Mouse (Mus musculus) MN1 (cell line): ENCODE results near the gene Gpr158.

ENCODE experiments used
- DNase-seq: peaks from one replicate; pipeline ENCODE4 v3.0.0-alpha.2; 2016; ENCODE audit warnings: low spot score

The Gpr158 gene

DNA sequence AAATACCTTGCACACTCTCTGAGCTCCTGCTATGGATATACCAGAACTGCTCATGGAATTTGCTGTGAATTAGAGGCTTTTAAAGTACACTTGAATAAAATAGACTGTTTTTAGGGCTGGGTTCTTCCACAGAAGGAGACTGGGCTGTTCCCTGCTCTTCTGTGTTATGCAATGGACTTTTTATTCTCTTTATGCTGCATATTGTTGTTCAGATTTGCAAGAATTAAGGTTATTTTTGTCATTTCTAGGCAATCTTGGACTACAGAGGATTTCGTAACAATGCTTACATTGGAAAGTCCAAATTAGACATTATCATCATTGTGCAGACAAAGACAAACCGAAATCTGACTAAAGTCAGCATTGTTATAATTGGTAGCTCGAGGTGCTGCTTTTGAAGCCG, 298.4 kb downstream of the Gpr158 start:
- DNase-seq: no peak

DNA sequence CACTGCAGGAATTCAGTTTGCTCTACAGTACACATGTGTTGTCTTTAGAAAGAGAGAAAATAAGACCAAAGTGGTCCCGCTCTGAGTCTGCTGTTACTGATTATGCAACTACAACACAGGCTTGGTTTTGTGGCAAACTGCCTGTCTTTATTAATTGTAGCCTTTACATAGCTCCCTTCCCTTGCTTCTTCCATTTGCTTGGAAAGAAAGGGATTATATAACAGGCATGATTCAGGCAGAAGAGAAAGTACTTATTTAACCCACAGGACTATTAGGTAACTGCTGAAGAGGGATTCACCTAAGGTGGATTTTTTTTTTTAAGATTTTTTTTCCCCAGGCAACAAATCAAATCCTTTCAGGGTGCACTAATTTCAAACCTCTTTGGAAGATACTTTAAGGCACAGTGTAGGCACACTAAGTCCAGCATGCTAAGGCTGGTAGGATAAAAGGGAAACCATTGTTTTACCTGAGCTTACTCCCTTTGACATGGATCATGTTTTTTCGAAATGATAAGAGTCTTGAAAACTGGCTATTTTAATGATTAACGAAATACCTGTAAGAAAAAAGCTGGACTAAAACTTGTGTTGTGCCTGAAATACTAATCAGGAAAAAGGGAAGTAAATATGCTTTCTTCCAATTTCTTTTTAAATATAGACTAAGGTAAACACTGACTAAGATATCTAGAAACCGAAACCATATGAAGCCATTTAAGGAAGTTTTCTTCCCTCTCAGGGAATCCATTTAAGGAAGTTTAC, 308.9 kb downstream of the Gpr158 start:
- no peak for DNase-seq

DNA sequence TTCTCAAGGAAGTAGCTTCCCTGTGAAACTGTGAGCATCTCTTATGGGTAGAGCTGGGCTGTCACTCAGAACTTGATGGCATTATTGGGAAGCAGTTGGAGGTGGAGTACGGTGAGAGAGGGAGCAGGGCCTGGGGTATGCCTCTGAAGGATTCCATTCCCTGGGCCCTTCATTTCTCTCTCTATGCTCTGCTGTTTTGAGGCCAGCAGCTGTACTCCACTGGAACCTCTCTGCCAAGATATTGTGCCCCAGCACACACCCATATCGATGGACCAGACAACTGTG, 309.4 kb downstream of the Gpr158 start:
- DNase-seq: no peak

DNA sequence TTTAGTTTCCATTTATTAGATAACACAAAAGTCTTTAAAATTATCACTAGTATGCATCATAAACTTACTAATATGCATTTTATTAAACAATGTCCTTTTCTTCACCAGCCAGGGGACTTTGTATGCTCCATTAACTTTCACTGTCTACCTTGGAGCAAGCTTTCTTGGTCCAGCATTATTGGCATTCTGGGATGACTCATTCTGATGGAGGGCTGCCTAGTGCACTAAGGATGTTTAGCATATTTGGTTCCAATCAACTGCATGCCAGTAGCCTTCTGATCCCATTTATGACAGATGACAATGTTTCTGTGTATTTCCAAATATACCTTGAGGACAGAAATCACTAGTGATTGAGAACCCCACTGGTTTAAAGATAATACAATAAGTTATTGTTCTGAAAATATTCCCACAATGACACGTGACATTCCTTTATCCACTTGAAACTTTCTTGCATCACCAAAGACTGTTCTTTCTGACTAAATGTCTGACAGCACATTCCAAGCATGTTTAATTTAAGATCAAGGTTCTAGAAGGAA, 313.5 kb downstream of the Gpr158 start:
- DNase-seq: no peak

DNA sequence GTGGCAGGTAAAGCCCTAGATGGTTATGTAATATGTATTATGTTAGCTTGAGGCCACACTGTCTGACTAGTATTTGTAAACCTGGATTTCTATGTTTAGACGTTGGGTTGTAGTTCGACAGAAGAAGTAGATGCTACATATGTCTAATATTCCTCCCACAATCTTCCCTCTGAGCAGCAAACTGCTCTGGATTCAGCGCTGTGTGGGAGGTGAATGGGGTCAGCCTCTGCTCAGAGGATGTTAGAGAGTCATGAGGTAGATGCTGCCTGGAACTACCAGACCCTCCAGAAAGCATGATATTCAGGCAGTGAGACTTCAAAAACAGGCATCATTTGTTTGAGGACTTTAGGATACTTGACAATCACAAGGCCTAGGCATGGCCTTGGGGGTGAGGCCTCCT, 317.4 kb downstream of the Gpr158 start:
- DNase-seq: no peak

DNA sequence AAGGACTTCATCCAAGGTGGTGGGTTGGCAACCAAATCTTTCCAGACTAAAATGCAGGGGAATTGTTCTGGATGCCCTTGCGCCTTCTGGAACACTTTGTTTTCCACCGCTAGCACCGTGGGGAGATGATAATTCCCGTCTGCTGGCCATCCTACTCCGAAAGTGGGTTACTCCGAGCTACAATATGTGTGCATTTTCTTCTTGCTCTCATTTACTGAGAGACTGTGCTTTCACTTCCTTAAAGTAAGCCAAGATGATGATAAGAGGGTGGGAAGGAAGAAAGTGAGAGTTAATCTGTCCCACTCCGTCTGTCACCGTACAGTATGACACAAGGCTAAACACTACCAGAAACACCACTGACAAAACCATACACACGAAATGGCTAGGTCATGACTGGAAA, 325.8 kb downstream of the Gpr158 start:
- DNase-seq: no peak

DNA sequence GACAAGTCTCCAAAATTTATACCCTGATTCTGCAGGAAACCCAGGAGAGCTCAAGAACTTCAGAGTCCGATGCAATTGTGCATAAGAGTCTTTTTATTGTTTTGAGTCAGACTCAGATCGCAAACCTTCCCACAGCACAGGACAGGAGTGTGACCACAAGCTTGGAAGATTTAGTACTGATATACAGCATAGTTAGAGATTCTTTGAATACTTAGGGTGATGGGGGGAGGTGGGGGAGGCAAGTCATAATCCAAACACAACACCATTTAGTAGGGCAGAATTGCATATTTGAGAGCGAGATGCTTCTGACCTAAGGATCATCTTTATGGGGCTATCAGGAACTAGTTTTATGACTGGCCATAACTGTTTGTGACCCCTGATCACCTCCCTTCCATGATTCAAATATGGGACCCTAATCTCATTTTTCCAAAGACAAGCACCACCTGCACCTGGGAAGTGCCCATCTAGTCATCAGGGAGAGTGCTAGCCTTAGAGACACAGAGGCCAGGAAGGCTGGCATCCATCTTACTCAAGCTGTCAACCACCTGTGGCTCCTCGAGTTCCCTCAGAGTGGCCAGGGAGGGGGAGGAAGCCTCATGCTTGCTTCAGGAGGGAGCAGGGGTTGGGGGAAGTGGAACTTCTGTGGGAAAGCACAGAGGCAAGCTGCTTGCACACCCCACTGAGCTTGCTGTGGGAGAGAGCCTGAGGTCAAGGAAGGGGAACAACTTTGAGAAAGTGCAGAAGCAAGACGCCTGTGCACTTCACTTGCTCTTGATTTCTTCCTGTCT, 326.7 kb downstream of the Gpr158 start:
- DNase-seq: no peak

DNA sequence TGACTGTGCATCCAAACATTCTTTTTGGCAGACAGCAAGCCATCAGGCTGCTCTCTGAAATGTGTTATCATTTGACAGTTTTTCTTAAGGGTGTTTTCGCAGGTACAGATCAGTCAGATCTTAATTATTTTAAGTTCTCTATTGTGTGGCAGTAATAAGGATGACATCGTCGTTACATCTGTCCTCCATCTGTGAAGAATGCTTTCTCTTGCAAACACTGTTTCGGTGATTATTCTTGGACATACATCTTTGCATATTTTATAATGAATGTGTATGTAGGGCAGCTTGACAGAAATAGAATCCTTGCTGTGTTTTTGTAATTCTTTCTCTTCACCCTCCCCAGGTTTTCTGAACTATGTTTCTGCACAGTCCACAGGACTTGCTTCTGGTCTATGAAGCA, 360.7 kb downstream of the Gpr158 start:
- no peak for DNase-seq

DNA sequence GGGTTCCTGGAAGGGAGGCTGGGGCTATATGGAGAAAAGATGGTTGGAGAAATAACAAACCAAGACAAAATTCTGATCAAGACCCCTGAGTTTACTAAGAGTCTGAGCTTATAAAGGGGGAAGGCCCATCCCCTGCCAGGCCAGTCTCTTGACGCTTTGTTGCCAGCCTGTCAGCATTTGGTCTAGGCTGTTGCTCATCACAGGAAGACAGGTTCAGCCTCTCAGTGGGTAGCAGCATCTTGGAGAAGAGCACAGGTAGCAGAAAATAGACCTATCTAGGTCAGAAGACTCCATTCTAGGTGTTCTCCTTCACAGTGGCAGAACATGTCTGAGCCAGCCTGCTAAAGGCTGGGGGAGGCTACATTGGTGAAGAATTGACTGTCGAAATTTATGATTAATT, 416.4 kb downstream of the Gpr158 start:
- DNase-seq: no peak

DNA sequence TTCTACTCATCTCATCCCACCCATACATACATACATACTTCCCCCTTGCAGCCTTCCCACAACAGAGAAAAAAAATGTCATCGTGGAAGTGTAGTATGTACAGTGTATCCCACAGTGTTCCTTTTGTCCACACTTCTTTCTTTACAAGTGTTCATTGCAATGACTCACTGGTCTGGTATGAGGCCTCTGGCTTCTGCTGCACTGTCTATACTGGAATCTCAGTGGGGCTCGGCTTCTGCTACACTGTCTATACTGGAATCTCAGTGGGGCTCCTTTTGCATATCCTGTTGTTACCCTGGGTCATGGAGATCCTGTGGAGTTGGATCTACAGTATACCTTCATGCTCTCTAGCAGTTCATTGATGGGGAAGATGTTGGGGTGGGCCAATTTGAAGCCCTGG, 425.8 kb downstream of the Gpr158 start:
- no peak for DNase-seq

DNA sequence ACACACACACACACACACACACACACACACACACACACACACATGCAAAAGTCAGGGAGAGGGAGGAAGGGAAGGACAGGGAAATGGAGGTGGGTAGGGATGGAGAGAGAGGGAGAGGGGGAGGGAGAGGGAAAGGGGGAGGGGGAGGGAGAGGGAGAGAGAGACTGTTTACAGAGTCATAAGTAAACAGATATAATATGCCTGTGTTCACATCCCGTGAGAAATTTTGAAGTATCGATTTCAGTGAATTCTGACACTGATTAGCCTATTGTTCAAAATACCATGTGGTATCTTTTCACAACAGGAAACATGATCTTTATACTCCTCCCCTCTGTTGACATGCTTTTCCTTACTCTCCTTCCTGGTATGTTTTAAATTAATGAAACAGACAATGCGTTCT, 432.3 kb downstream of the Gpr158 start:
- no peak for DNase-seq

DNA sequence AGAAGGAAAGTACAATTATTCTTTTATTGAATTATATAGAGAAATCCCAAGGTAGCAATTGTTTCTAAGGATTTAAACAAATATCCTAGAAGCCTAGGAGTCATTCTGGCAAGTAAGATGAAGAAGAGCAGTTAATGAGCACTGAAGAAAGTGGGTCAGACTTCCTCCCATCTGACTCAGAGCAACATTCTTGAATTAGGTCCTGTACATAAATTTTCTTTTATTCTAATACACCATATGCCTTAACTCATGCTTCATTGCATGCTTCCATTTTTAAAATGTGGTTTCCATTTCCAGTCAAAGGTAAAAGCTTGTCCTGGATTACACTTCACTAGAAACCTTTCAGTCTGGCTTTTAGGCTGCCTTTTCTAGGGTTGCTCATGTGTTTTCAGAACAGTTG, 432.7 kb downstream of the Gpr158 start:
- no peak for DNase-seq

DNA sequence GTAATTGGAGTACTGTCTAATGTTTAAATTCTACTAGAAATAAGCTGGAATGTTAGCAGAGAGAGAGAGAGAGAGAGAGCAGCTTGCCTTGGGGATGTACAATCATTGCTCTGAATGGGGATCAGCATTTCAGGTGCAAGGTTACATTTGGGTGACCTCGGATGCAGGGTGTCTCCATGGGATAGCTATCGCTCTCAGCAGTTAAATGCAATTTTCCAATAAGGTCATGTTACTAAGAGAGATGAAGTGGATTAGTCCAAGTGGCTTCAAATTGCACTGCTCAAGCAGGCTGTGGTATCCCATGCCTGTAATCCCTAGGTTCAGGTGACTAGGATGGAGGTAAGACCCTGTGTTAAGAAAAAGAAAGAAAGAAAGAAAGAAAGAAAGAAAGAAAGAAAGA, 441.2 kb downstream of the Gpr158 start:
- no peak for DNase-seq

DNA sequence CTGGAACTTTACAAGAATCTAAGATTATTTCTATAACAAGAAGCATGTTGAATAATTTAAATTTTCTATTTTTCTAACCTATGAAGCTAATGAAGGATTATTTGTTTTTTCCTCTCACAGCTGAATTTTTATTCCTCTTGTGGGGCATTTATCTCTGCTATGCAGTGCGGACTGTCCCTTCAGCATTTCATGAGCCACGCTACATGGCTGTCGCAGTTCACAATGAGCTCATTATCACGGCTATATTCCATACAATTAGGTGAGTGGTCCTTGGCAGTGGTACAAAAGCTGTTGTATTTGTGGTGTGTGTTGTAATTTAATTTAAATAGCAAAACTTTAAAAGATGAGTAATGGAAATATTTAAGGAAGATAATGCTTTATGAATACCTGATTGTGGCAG, 443.1 kb downstream of the Gpr158 start:
- no peak for DNase-seq

DNA sequence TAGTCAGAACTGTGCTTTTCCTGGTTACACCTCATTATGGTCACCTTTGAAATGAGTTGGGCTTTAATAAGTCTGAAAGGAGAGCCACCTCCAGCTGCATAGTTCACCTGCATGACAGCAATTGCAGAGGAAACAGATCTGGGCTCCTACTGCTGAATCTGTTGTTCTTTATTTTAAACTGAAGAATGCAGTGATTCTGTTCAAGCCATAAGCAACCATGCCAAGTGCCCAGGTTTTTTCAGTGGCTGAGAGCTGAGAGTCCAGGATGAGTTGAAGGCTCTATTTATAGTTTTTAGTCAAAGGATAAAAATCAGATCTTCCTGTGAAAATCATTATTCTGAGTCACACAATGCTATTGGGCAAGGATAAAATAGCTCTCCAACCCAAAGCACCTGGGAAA, 496.7 kb downstream of the Gpr158 start:
- DNase-seq: no peak
